Mouse (Mus musculus): ENCODE measurements around the gene Kcnj14. TPM values are rescaled to one million over a fixed set of nuclear protein-coding genes. Genes with fewer than 3 reads are reported as not detected.

Gene Kcnj14
- polyA plus RNA-seq, 1 experiment from 2014 or later: 0.78 TPM

- WGBS: 67% methylated on average over 24 of the region's 24 CpGs
- no peak for ATAC-seq (ENCODE audit: insufficient number of reproducible peaks, insufficient read depth, low FRiP score, low read depth)
- Histone ChIP-seq H3K27ac (replicated peaks in 1 of 2; ENCODE audit: control insufficient read depth in 1 of 2, insufficient read depth in 1 of 2, low read depth in 2 of 2, low read length in 2 of 2) (no peak overlapping the region), H3K9ac (ENCODE audit: low read length) (no peak overlapping the region), H3K4me1 (ENCODE audit: control insufficient read depth in 2 of 2, insufficient read depth in 2 of 2, low read length in 2 of 2) (peaks cover 0 to 4% of the 10 kb centered on the region in 2 experiments; a peak in 3 of 4 replicates), H3K36me3 (ENCODE audit: control insufficient read depth, insufficient read depth, low read length) (no peaks in the 10 kb centered on the region), H3K4me2 (ENCODE audit: low read length) (no peak overlapping the region), H3K4me3 (ENCODE audit: control insufficient read depth in 1 of 2, insufficient read depth in 1 of 2, low read depth in 1 of 2, low read length in 2 of 2) (no peak overlapping the region), H3K9me3 (ENCODE audit: control insufficient read depth, low read length) (no peaks in the 10 kb centered on the region), H3K27me3 (ENCODE audit: control insufficient read depth, insufficient read depth, low read length) (peaks cover 47% of the 10 kb centered on the region)
Measured at GRCm38 (mm10) chr7:45793240-45793639, 31.3 kb downstream of the Kcnj14 start.

- H3K9ac ChIP-seq (ENCODE audit: low read length): no peak overlapping the region
- peaks cover 0 to under 1% of the 10 kb centered on the region in 2 experiments; a peak in 2 of 4 replicates for H3K4me1 ChIP-seq (ENCODE audit: control insufficient read depth in 2 of 2, insufficient read depth in 2 of 2, low read length in 2 of 2)
- no peak overlapping the region for H3K4me2 ChIP-seq (ENCODE audit: low read length)
- no peaks in the 10 kb centered on the region for H3K36me3 ChIP-seq (ENCODE audit: control insufficient read depth, insufficient read depth, low read length)
- 76% methylated on average over 17 of the region's 17 CpGs for WGBS
- H3K9me3 ChIP-seq (ENCODE audit: control insufficient read depth, low read length): no peaks in the 10 kb centered on the region
- H3K4me3 ChIP-seq (ENCODE audit: control insufficient read depth in 1 of 2, insufficient read depth in 1 of 2, low read depth in 1 of 2, low read length in 2 of 2): no peak overlapping the region
- ATAC-seq (ENCODE audit: insufficient number of reproducible peaks, insufficient read depth, low FRiP score, low read depth): no peak
- peaks cover 39% of the 10 kb centered on the region for H3K27me3 ChIP-seq (ENCODE audit: control insufficient read depth, insufficient read depth, low read length)
- no peak overlapping the region for H3K27ac ChIP-seq (replicated peaks in 1 of 2; ENCODE audit: control insufficient read depth in 1 of 2, insufficient read depth in 1 of 2, low read depth in 2 of 2, low read length in 2 of 2)
Measured at GRCm38 (mm10) chr7:45791756-45792490, 32.7 kb downstream of the Kcnj14 start.

- H3K9me3 ChIP-seq (ENCODE audit: control insufficient read depth, low read length): no peaks in the 10 kb centered on the region
- H3K4me2 ChIP-seq (ENCODE audit: low read length): no peak overlapping the region
- no peak for ATAC-seq (ENCODE audit: insufficient number of reproducible peaks, insufficient read depth, low FRiP score, low read depth)
- H3K27ac ChIP-seq (replicated peaks in 1 of 2; ENCODE audit: control insufficient read depth in 1 of 2, insufficient read depth in 1 of 2, low read depth in 2 of 2, low read length in 2 of 2): no peak overlapping the region
- H3K4me1 ChIP-seq (ENCODE audit: control insufficient read depth in 2 of 2, insufficient read depth in 2 of 2, low read length in 2 of 2): peaks cover 2 to 5% of the 10 kb centered on the region in 2 experiments; a peak in 3 of 4 replicates
- 53% methylated on average over 6 of the region's 6 CpGs for WGBS
- peaks cover 37% of the 10 kb centered on the region for H3K27me3 ChIP-seq (ENCODE audit: control insufficient read depth, insufficient read depth, low read length)
- no peak overlapping the region for H3K9ac ChIP-seq (ENCODE audit: low read length)
- H3K36me3 ChIP-seq (ENCODE audit: control insufficient read depth, insufficient read depth, low read length): no peaks in the 10 kb centered on the region
- no peak overlapping the region for H3K4me3 ChIP-seq (ENCODE audit: control insufficient read depth in 1 of 2, insufficient read depth in 1 of 2, low read depth in 1 of 2, low read length in 2 of 2)
Measured at GRCm38 (mm10) chr7:45790721-45791120, 33.9 kb downstream of the Kcnj14 start.

GRCm38 (mm10) chr7:45787642-45788041 lies 36.9 kb downstream of the Kcnj14 start:
- Histone ChIP-seq H3K4me1 (ENCODE audit: control insufficient read depth in 2 of 2, insufficient read depth in 2 of 2, low read length in 2 of 2) (peaks cover 7 to 13% of the 10 kb centered on the region in 2 experiments; a peak in 3 of 4 replicates), H3K4me2 (ENCODE audit: low read length) (no peak overlapping the region), H3K36me3 (ENCODE audit: control insufficient read depth, insufficient read depth, low read length) (no peaks in the 10 kb centered on the region), H3K9me3 (ENCODE audit: control insufficient read depth, low read length) (no peaks in the 10 kb centered on the region), H3K27me3 (ENCODE audit: control insufficient read depth, insufficient read depth, low read length) (peaks cover 38% of the 10 kb centered on the region), H3K4me3 (ENCODE audit: control insufficient read depth in 1 of 2, insufficient read depth in 1 of 2, low read depth in 1 of 2, low read length in 2 of 2) (no peak overlapping the region), H3K27ac (replicated peaks in 1 of 2; ENCODE audit: control insufficient read depth in 1 of 2, insufficient read depth in 1 of 2, low read depth in 2 of 2, low read length in 2 of 2) (no peak overlapping the region), H3K9ac (ENCODE audit: low read length) (no peak overlapping the region)
- ATAC-seq (ENCODE audit: insufficient number of reproducible peaks, insufficient read depth, low FRiP score, low read depth): no peak
- 75% methylated on average over 22 of the region's 22 CpGs for WGBS

GRCm38 (mm10) chr7:45786661-45787413 lies 37.7 kb downstream of the Kcnj14 start:
- Histone ChIP-seq H3K4me1 (ENCODE audit: control insufficient read depth in 2 of 2, insufficient read depth in 2 of 2, low read length in 2 of 2) (peaks cover 7 to 13% of the 10 kb centered on the region in 2 experiments; a peak in 3 of 4 replicates), H3K9ac (ENCODE audit: low read length) (no peak overlapping the region), H3K4me2 (ENCODE audit: low read length) (peak overlapping the region; percentile 78), H3K27ac (replicated peaks in 1 of 2; ENCODE audit: control insufficient read depth in 1 of 2, insufficient read depth in 1 of 2, low read depth in 2 of 2, low read length in 2 of 2) (no peak overlapping the region), H3K36me3 (ENCODE audit: control insufficient read depth, insufficient read depth, low read length) (no peaks in the 10 kb centered on the region), H3K27me3 (ENCODE audit: control insufficient read depth, insufficient read depth, low read length) (peaks cover 44% of the 10 kb centered on the region), H3K4me3 (ENCODE audit: control insufficient read depth in 1 of 2, insufficient read depth in 1 of 2, low read depth in 1 of 2, low read length in 2 of 2) (peak overlapping the region; percentile 46 to 47), H3K9me3 (ENCODE audit: control insufficient read depth, low read length) (no peaks in the 10 kb centered on the region)
- no peak for ATAC-seq (ENCODE audit: insufficient number of reproducible peaks, insufficient read depth, low FRiP score, low read depth)
- WGBS: 7% methylated on average over 17 of the region's 17 CpGs

- H3K9me3 ChIP-seq (ENCODE audit: control insufficient read depth, low read length): no peaks in the 10 kb centered on the region
- H3K27ac ChIP-seq (replicated peaks in 1 of 2; ENCODE audit: control insufficient read depth in 1 of 2, insufficient read depth in 1 of 2, low read depth in 2 of 2, low read length in 2 of 2): no peak overlapping the region
- peak overlapping the region; percentile 66; the same call in 1 of the 2 replicates for H3K9ac ChIP-seq (ENCODE audit: low read length)
- ATAC-seq (ENCODE audit: insufficient number of reproducible peaks, insufficient read depth, low FRiP score, low read depth): no peak
- peak overlapping the region; percentile 78 for H3K4me2 ChIP-seq (ENCODE audit: low read length)
- H3K4me3 ChIP-seq (ENCODE audit: control insufficient read depth in 1 of 2, insufficient read depth in 1 of 2, low read depth in 1 of 2, low read length in 2 of 2): peak overlapping the region; percentile 46 to 47
- WGBS: 1% methylated on average over 14 of the region's 14 CpGs
- H3K27me3 ChIP-seq (ENCODE audit: control insufficient read depth, insufficient read depth, low read length): peaks cover 50% of the 10 kb centered on the region
- no peaks in the 10 kb centered on the region for H3K36me3 ChIP-seq (ENCODE audit: control insufficient read depth, insufficient read depth, low read length)
- peaks cover 7 to 13% of the 10 kb centered on the region in 2 experiments; a peak in 3 of 4 replicates for H3K4me1 ChIP-seq (ENCODE audit: control insufficient read depth in 2 of 2, insufficient read depth in 2 of 2, low read length in 2 of 2)
Measured at GRCm38 (mm10) chr7:45786136-45786578, 38.4 kb downstream of the Kcnj14 start.

- Histone ChIP-seq H3K9me3 (ENCODE audit: control insufficient read depth, low read length) (no peaks in the 10 kb centered on the region), H3K9ac (ENCODE audit: low read length) (peak overlapping the region; percentile 66), H3K4me1 (ENCODE audit: control insufficient read depth in 2 of 2, insufficient read depth in 2 of 2, low read length in 2 of 2) (peaks cover 7 to 13% of the 10 kb centered on the region in 2 experiments; a peak in 3 of 4 replicates), H3K4me3 (ENCODE audit: control insufficient read depth in 1 of 2, insufficient read depth in 1 of 2, low read depth in 1 of 2, low read length in 2 of 2) (peak overlapping the region; percentile 46 to 47), H3K27ac (replicated peaks in 1 of 2; ENCODE audit: control insufficient read depth in 1 of 2, insufficient read depth in 1 of 2, low read depth in 2 of 2, low read length in 2 of 2) (no peak overlapping the region), H3K36me3 (ENCODE audit: control insufficient read depth, insufficient read depth, low read length) (no peaks in the 10 kb centered on the region), H3K4me2 (ENCODE audit: low read length) (peak overlapping the region; percentile 78), H3K27me3 (ENCODE audit: control insufficient read depth, insufficient read depth, low read length) (peaks cover 55% of the 10 kb centered on the region)
- no peak for ATAC-seq (ENCODE audit: insufficient number of reproducible peaks, insufficient read depth, low FRiP score, low read depth)
- WGBS: under 1% methylated on average over 40 of the region's 42 CpGs
Measured at GRCm38 (mm10) chr7:45785388-45786135, 39.0 kb downstream of the Kcnj14 start.
